Mouse (Mus musculus): ENCODE measurements around the gene Rasip1. TPM values are rescaled to one million over a fixed set of nuclear protein-coding genes. Genes with fewer than 3 reads are reported as not detected.
A peak's percentile ranks its signal among the peaks of the same experiment; 100 is the strongest.
"Not testable (repeated sequence)": the region's sequence is repeated elsewhere in the genome, so short reads cannot be mapped to it uniquely, and the experiment has no call there.

Rasip1 gene
- polyA plus RNA-seq, 1 experiment from 2014 or later: 11.7 TPM

GRCm38 (mm10) chr7:45646671-45647070 is 19.4 kb downstream of the Rasip1 start:
- Histone ChIP-seq H3K27ac (no peak overlapping the region), H3K9ac (replicated peaks) (no peak overlapping the region), H3K4me2 (no peak overlapping the region), H3K36me3 (no peaks in the 10 kb centered on the region), H3K4me1 (replicated peaks) (peaks cover 24% of the 10 kb centered on the region), H3K4me3 (replicated peaks) (no peak overlapping the region), H3K27me3 (0 out of 2 replicates have a peak, but pooled peaks cover 9% of the 10 kb centered on the region), H3K9me3 (no peaks in the 10 kb centered on the region)
- 75% methylated on average over 4 of the region's 4 CpGs for WGBS
- no peak for ATAC-seq (ENCODE audit: insufficient number of reproducible peaks, insufficient read depth, low FRiP score, low TSS enrichment, low read depth)

- H3K4me2 ChIP-seq: no peak overlapping the region
- ATAC-seq (ENCODE audit: insufficient number of reproducible peaks, insufficient read depth, low FRiP score, low TSS enrichment, low read depth): no peak
- 0 out of 2 replicates have a peak, but pooled peaks cover 9% of the 10 kb centered on the region for H3K27me3 ChIP-seq
- H3K9me3 ChIP-seq: no peaks in the 10 kb centered on the region
- H3K27ac ChIP-seq: no peak overlapping the region
- H3K9ac ChIP-seq (replicated peaks): no peak overlapping the region
- H3K4me1 ChIP-seq (replicated peaks): peaks cover 7% of the 10 kb centered on the region; the same call in 1 of the 2 replicates
- 72% methylated on average over 8 of the region's 8 CpGs for WGBS
- H3K36me3 ChIP-seq: no peaks in the 10 kb centered on the region
- H3K4me3 ChIP-seq (replicated peaks): no peak overlapping the region
These were observed 22.1 kb downstream of the Rasip1 start for GRCm38 (mm10) chr7:45649351-45649750.

- not testable (repeated sequence) for H3K27ac ChIP-seq; H3K9ac ChIP-seq (replicated peaks); H3K36me3 ChIP-seq; H3K4me1 ChIP-seq (replicated peaks); ATAC-seq (ENCODE audit: insufficient number of reproducible peaks, insufficient read depth, low FRiP score, low TSS enrichment, low read depth); H3K4me2 ChIP-seq; H3K4me3 ChIP-seq (replicated peaks); H3K9me3 ChIP-seq; H3K27me3 ChIP-seq
- WGBS: 91% methylated on average over 20 of the region's 20 CpGs
These were observed 23.2 kb downstream of the Rasip1 start for GRCm38 (mm10) chr7:45650484-45650883.

- Histone ChIP-seq H3K27me3 (no peaks in the 10 kb centered on the region), H3K27ac (no peak overlapping the region), H3K4me3 (replicated peaks) (no peak overlapping the region; the same call in 1 of the 2 replicates)
These were observed 27.2 kb downstream of the Rasip1 start for GRCm38 (mm10) chr7:45654424-45655047.

GRCm38 (mm10) chr7:45660746-45661478 is 33.6 kb downstream of the Rasip1 start:
- Histone ChIP-seq H3K4me1 (replicated peaks) (peaks cover 18% of the 10 kb centered on the region; the same call in 1 of the 2 replicates), H3K36me3 (no peaks in the 10 kb centered on the region), H3K27me3 (no peaks in the 10 kb centered on the region), H3K9me3 (peaks cover 6% of the 10 kb centered on the region; the same call in 1 of the 2 replicates), H3K27ac (no peak overlapping the region), H3K4me2 (no peak overlapping the region), H3K4me3 (replicated peaks) (no peak overlapping the region), H3K9ac (replicated peaks) (no peak overlapping the region)
- WGBS: 77% methylated on average over 11 of the region's 11 CpGs
- ATAC-seq (ENCODE audit: insufficient number of reproducible peaks, insufficient read depth, low FRiP score, low TSS enrichment, low read depth): no peak

More at GRCm38 (mm10) chr7:45654424-45655047, 27.2 kb downstream of the Rasip1 start:
- Histone ChIP-seq H3K9ac (replicated peaks) (no peak overlapping the region), H3K4me1 (replicated peaks) (0 out of 2 replicates have a peak, but pooled peaks cover 7% of the 10 kb centered on the region), H3K9me3 (peaks cover 6% of the 10 kb centered on the region; the same call in 1 of the 2 replicates), H3K4me2 (peak overlapping the region; percentile 32), H3K36me3 (no peaks in the 10 kb centered on the region)
- no peak for ATAC-seq (ENCODE audit: insufficient number of reproducible peaks, insufficient read depth, low FRiP score, low TSS enrichment, low read depth)
- 35% methylated on average over 17 of the region's 17 CpGs for WGBS

GRCm38 (mm10) chr7:45661702-45662101 is 34.4 kb downstream of the Rasip1 start:
- WGBS: 89% methylated on average over 6 of the region's 6 CpGs

GRCm38 (mm10) chr7:45665303-45666138 is 38.2 kb downstream of the Rasip1 start:
- no peak overlapping the region for H3K4me3 ChIP-seq (replicated peaks)
- no peak overlapping the region for H3K27ac ChIP-seq
- H3K9me3 ChIP-seq: 0 out of 2 replicates have a peak, but pooled peaks cover 3% of the 10 kb centered on the region
- H3K27me3 ChIP-seq: no peaks in the 10 kb centered on the region
- no peak for ATAC-seq (ENCODE audit: insufficient number of reproducible peaks, insufficient read depth, low FRiP score, low TSS enrichment, low read depth)
- H3K4me1 ChIP-seq (replicated peaks): peaks cover 13% of the 10 kb centered on the region; the same call in 1 of the 2 replicates
- WGBS: 47% methylated on average over 13 of the region's 13 CpGs
- H3K36me3 ChIP-seq: no peaks in the 10 kb centered on the region
- H3K9ac ChIP-seq (replicated peaks): no peak overlapping the region
- H3K4me2 ChIP-seq: no peak overlapping the region

More at GRCm38 (mm10) chr7:45661702-45662101, 34.4 kb downstream of the Rasip1 start:
- H3K4me1 ChIP-seq (replicated peaks): peaks cover 13% of the 10 kb centered on the region; the same call in 1 of the 2 replicates
- not testable (repeated sequence) for H3K36me3 ChIP-seq; H3K9ac ChIP-seq (replicated peaks); H3K9me3 ChIP-seq; ATAC-seq (ENCODE audit: insufficient number of reproducible peaks, insufficient read depth, low FRiP score, low TSS enrichment, low read depth); H3K4me3 ChIP-seq (replicated peaks); H3K27me3 ChIP-seq; H3K27ac ChIP-seq; H3K4me2 ChIP-seq

- no peak within 1 kb of the TSS for H3K9ac ChIP-seq (replicated peaks)
- WGBS: 79% methylated on average over 7 of the region's 7 CpGs
- H3K9me3 ChIP-seq: 0 out of 2 replicates have a peak, but pooled peaks cover 3% of the 10 kb centered on the region
- no peak within 1 kb of the TSS for H3K27ac ChIP-seq
- no peaks in the 10 kb centered on the region for H3K36me3 ChIP-seq
- ATAC-seq (ENCODE audit: insufficient number of reproducible peaks, insufficient read depth, low FRiP score, low TSS enrichment, low read depth): no peak
- no peak within 1 kb of the TSS for H3K4me2 ChIP-seq
- no peaks in the 10 kb centered on the region for H3K27me3 ChIP-seq
- peaks cover 13% of the 10 kb centered on the region; the same call in 1 of the 2 replicates for H3K4me1 ChIP-seq (replicated peaks)
- no peak within 1 kb of the TSS for H3K4me3 ChIP-seq (replicated peaks)
These were observed 38.9 kb downstream of the Rasip1 start, which contains the start of gene Fut2 for GRCm38 (mm10) chr7:45666161-45666560. Fut2 (minus strand) TSS chr7:45666394.

GRCm38 (mm10) chr7:45667761-45668160 is 40.5 kb downstream of the Rasip1 start:
- Histone ChIP-seq H3K9me3 (0 out of 2 replicates have a peak, but pooled peaks cover 3% of the 10 kb centered on the region), H3K9ac (replicated peaks) (no peak overlapping the region), H3K27ac (no peak overlapping the region), H3K27me3 (no peaks in the 10 kb centered on the region), H3K4me1 (replicated peaks) (peaks cover 13% of the 10 kb centered on the region; the same call in 1 of the 2 replicates), H3K36me3 (no peaks in the 10 kb centered on the region), H3K4me3 (replicated peaks) (no peak overlapping the region), H3K4me2 (no peak overlapping the region)
- ATAC-seq (ENCODE audit: insufficient number of reproducible peaks, insufficient read depth, low FRiP score, low TSS enrichment, low read depth): no peak
- WGBS: 81% methylated on average over 14 of the region's 14 CpGs

GRCm38 (mm10) chr7:45668921-45669320 is 41.6 kb downstream of the Rasip1 start:
- 92% methylated on average over 9 of the region's 9 CpGs for WGBS
- no peak for ATAC-seq (ENCODE audit: insufficient number of reproducible peaks, insufficient read depth, low FRiP score, low TSS enrichment, low read depth)
- H3K4me3 ChIP-seq (replicated peaks): no peak overlapping the region
- 0 out of 2 replicates have a peak, but pooled peaks cover 3% of the 10 kb centered on the region for H3K9me3 ChIP-seq
- no peak overlapping the region for H3K4me2 ChIP-seq
- H3K9ac ChIP-seq (replicated peaks): no peak overlapping the region
- no peaks in the 10 kb centered on the region for H3K27me3 ChIP-seq
- no peak overlapping the region for H3K27ac ChIP-seq
- H3K36me3 ChIP-seq: no peaks in the 10 kb centered on the region
- peaks cover 13% of the 10 kb centered on the region; the same call in 1 of the 2 replicates for H3K4me1 ChIP-seq (replicated peaks)

Data from limb, embryonic 12.5 days (tissue).